Mouse (Mus musculus): ENCODE data around the gene Slc4a3. TPM values are rescaled to one million over a fixed set of nuclear protein-coding genes. Genes with fewer than 3 reads are reported as not detected.
A peak's percentile ranks its signal among the peaks of the same experiment; 100 is the strongest.

Gene Slc4a3
- polyA plus RNA-seq (2014; fragmentation: Nextera tagmentation; extraction: Ambion mirVana), result 43.0 and 50.1 TPM in 2 replicates

GRCm38 (mm10) chr1:75545965-75546956, at the start of gene Slc4a3:
TSS of gene Slc4a3 (plus strand) at chr1:75546266.
- Histone ChIP-seq H3K36me3 (replicated peaks; ENCODE audit: control insufficient read depth, insufficient read depth) (peaks cover 19% of the 10 kb centered on the region), H3K27me3 (ENCODE audit: control insufficient read depth, insufficient read depth, low read length) (no peaks in the 10 kb centered on the region), H3K9ac (peak within 1 kb of the TSS; percentile 92), H3K4me3 (replicated peaks; ENCODE audit: low read length) (peak within 1 kb of the TSS; percentile 78), H3K4me2 (replicated peaks) (peak within 1 kb of the TSS; percentile 53), H3K27ac (peak within 1 kb of the TSS; percentile 82), H3K4me1 (replicated peaks; ENCODE audit: control insufficient read depth, insufficient read depth, low read length) (peaks cover 15% of the 10 kb centered on the region), H3K9me3 (ENCODE audit: control insufficient read depth, low read length) (no peaks in the 10 kb centered on the region)
- ATAC-seq (ENCODE audit: low FRiP score) (peak; percentile 88), DNase-seq (ENCODE audit: low spot score) (peak; percentile 63)
- 1% methylated on average over 52 of the region's 64 CpGs for WGBS

GRCm38 (mm10) chr1:75498897-75499296, 47.2 kb upstream of the Slc4a3 start:
- Histone ChIP-seq H3K9me3 (ENCODE audit: control insufficient read depth, low read length) (no peaks in the 10 kb centered on the region), H3K27ac (no peak overlapping the region), H3K4me1 (replicated peaks; ENCODE audit: control insufficient read depth, insufficient read depth, low read length) (0 out of 2 replicates have a peak, but pooled peaks cover under 1% of the 10 kb centered on the region), H3K9ac (no peak overlapping the region), H3K4me3 (replicated peaks; ENCODE audit: low read length) (no peak overlapping the region), H3K27me3 (ENCODE audit: control insufficient read depth, insufficient read depth, low read length) (0 out of 2 replicates have a peak, but pooled peaks cover 5% of the 10 kb centered on the region), H3K4me2 (replicated peaks) (no peak overlapping the region), H3K36me3 (replicated peaks; ENCODE audit: control insufficient read depth, insufficient read depth) (peaks cover 47% of the 10 kb centered on the region)
- ATAC-seq (ENCODE audit: low FRiP score) (no peak), DNase-seq (ENCODE audit: low spot score) (no peak)
- WGBS, result 93% methylated on average over 4 of the region's 4 CpGs

- WGBS, result 85% methylated on average over 7 of the region's 7 CpGs
- H3K4me2 ChIP-seq (replicated peaks), result no peak overlapping the region
- H3K9me3 ChIP-seq (ENCODE audit: control insufficient read depth, low read length), result no peaks in the 10 kb centered on the region
- H3K27ac ChIP-seq, result no peak overlapping the region
- no peak overlapping the region for H3K4me3 ChIP-seq (replicated peaks; ENCODE audit: low read length)
- DNase-seq (ENCODE audit: low spot score), result no peak
- no peak overlapping the region for H3K9ac ChIP-seq
- peaks cover 6% of the 10 kb centered on the region for H3K4me1 ChIP-seq (replicated peaks; ENCODE audit: control insufficient read depth, insufficient read depth, low read length)
- H3K27me3 ChIP-seq (ENCODE audit: control insufficient read depth, insufficient read depth, low read length), result 0 out of 2 replicates have a peak, but pooled peaks cover 5% of the 10 kb centered on the region
- H3K36me3 ChIP-seq (replicated peaks; ENCODE audit: control insufficient read depth, insufficient read depth), result peaks cover 47% of the 10 kb centered on the region
- ATAC-seq (ENCODE audit: low FRiP score), result no peak
Observed at GRCm38 (mm10) chr1:75499441-75499840, 46.6 kb upstream of the Slc4a3 start.

- 97% methylated on average over 9 of the region's 9 CpGs for WGBS
- DNase-seq (ENCODE audit: low spot score) (no peak), ATAC-seq (ENCODE audit: low FRiP score) (no peak)
- Histone ChIP-seq H3K27ac (no peak overlapping the region), H3K27me3 (ENCODE audit: control insufficient read depth, insufficient read depth, low read length) (0 out of 2 replicates have a peak, but pooled peaks cover 5% of the 10 kb centered on the region), H3K9me3 (ENCODE audit: control insufficient read depth, low read length) (no peaks in the 10 kb centered on the region), H3K4me2 (replicated peaks) (no peak overlapping the region), H3K9ac (no peak overlapping the region), H3K36me3 (replicated peaks; ENCODE audit: control insufficient read depth, insufficient read depth) (peaks cover 41% of the 10 kb centered on the region), H3K4me3 (replicated peaks; ENCODE audit: low read length) (no peak overlapping the region), H3K4me1 (replicated peaks; ENCODE audit: control insufficient read depth, insufficient read depth, low read length) (peaks cover 19% of the 10 kb centered on the region)
Observed at GRCm38 (mm10) chr1:75501905-75502304, 44.2 kb upstream of the Slc4a3 start.

GRCm38 (mm10) chr1:75502945-75503650, 43.0 kb upstream of the Slc4a3 start:
- ATAC-seq (ENCODE audit: low FRiP score) (no peak), DNase-seq (ENCODE audit: low spot score) (no peak)
- H3K36me3 ChIP-seq (replicated peaks; ENCODE audit: control insufficient read depth, insufficient read depth), result peaks cover 37% of the 10 kb centered on the region
- H3K27me3 ChIP-seq (ENCODE audit: control insufficient read depth, insufficient read depth, low read length), result 0 out of 2 replicates have a peak, but pooled peaks cover 5% of the 10 kb centered on the region
- H3K4me2 ChIP-seq (replicated peaks), result 0 out of 2 replicates have a peak overlapping the region, but pooled peaks have one; percentile 3
- H3K9me3 ChIP-seq (ENCODE audit: control insufficient read depth, low read length), result no peaks in the 10 kb centered on the region
- peaks cover 25% of the 10 kb centered on the region for H3K4me1 ChIP-seq (replicated peaks; ENCODE audit: control insufficient read depth, insufficient read depth, low read length)
- WGBS, result 88% methylated on average over 25 of the region's 25 CpGs
- no peak overlapping the region for H3K4me3 ChIP-seq (replicated peaks; ENCODE audit: low read length)
- no peak overlapping the region for H3K27ac ChIP-seq
- no peak overlapping the region for H3K9ac ChIP-seq

- 0 out of 2 replicates have a peak overlapping the region, but pooled peaks have one; percentile 3 for H3K4me2 ChIP-seq (replicated peaks)
- WGBS, result 72% methylated on average over 23 of the region's 23 CpGs
Observed at GRCm38 (mm10) chr1:75503651-75503980, 42.5 kb upstream of the Slc4a3 start.

GRCm38 (mm10) chr1:75504256-75505045, 41.6 kb upstream of the Slc4a3 start:
- ATAC-seq (ENCODE audit: low FRiP score) (no peak), DNase-seq (ENCODE audit: low spot score) (no peak)
- peak overlapping the region; percentile 91 for H3K4me2 ChIP-seq (replicated peaks)
- H3K9me3 ChIP-seq (ENCODE audit: control insufficient read depth, low read length), result no peaks in the 10 kb centered on the region
- peak overlapping the region; percentile 95 for H3K27ac ChIP-seq
- H3K36me3 ChIP-seq (replicated peaks; ENCODE audit: control insufficient read depth, insufficient read depth), result peaks cover 23% of the 10 kb centered on the region; the same call in 1 of the 2 replicates
- WGBS, result 69% methylated on average over 9 of the region's 9 CpGs
- H3K9ac ChIP-seq, result peak overlapping the region; percentile 89
- H3K4me3 ChIP-seq (replicated peaks; ENCODE audit: low read length), result peak overlapping the region; percentile 87
- H3K4me1 ChIP-seq (replicated peaks; ENCODE audit: control insufficient read depth, insufficient read depth, low read length), result peaks cover 25% of the 10 kb centered on the region
- 0 out of 2 replicates have a peak, but pooled peaks cover 5% of the 10 kb centered on the region for H3K27me3 ChIP-seq (ENCODE audit: control insufficient read depth, insufficient read depth, low read length)

More at GRCm38 (mm10) chr1:75503651-75503980, 42.5 kb upstream of the Slc4a3 start:
- ATAC-seq (ENCODE audit: low FRiP score) (no peak), DNase-seq (ENCODE audit: low spot score) (no peak)
- Histone ChIP-seq H3K36me3 (replicated peaks; ENCODE audit: control insufficient read depth, insufficient read depth) (peaks cover 32% of the 10 kb centered on the region), H3K9me3 (ENCODE audit: control insufficient read depth, low read length) (no peaks in the 10 kb centered on the region), H3K27me3 (ENCODE audit: control insufficient read depth, insufficient read depth, low read length) (0 out of 2 replicates have a peak, but pooled peaks cover 5% of the 10 kb centered on the region), H3K9ac (no peak overlapping the region), H3K4me3 (replicated peaks; ENCODE audit: low read length) (no peak overlapping the region), H3K4me1 (replicated peaks; ENCODE audit: control insufficient read depth, insufficient read depth, low read length) (peaks cover 25% of the 10 kb centered on the region), H3K27ac (no peak overlapping the region)

- Histone ChIP-seq H3K4me1 (replicated peaks; ENCODE audit: control insufficient read depth, insufficient read depth, low read length) (peaks cover 25% of the 10 kb centered on the region), H3K9me3 (ENCODE audit: control insufficient read depth, low read length) (no peaks in the 10 kb centered on the region), H3K27ac (peak overlapping the region; percentile 95), H3K27me3 (ENCODE audit: control insufficient read depth, insufficient read depth, low read length) (0 out of 2 replicates have a peak, but pooled peaks cover 5% of the 10 kb centered on the region), H3K4me3 (replicated peaks; ENCODE audit: low read length) (peak overlapping the region; percentile 87), H3K9ac (peak overlapping the region; percentile 89), H3K36me3 (replicated peaks; ENCODE audit: control insufficient read depth, insufficient read depth) (peaks cover 16% of the 10 kb centered on the region; the same call in 1 of the 2 replicates), H3K4me2 (replicated peaks) (peak overlapping the region; percentile 91)
- ATAC-seq (ENCODE audit: low FRiP score) (peak; percentile 74), DNase-seq (ENCODE audit: low spot score) (peak; percentile 79)
- WGBS, result under 1% methylated on average over 78 of the region's 84 CpGs
Observed at GRCm38 (mm10) chr1:75505159-75505955, 40.7 kb upstream of the Slc4a3 start.

Measured in hindbrain, embryonic 14.5 days (tissue).